Mouse (Mus musculus) MEL (cell line): ENCODE measurements around the gene Tmprss4. TPM values are rescaled to one million over a fixed set of nuclear protein-coding genes. Genes with fewer than 3 reads are reported as not detected.

ENCODE experiments used
- DNase-seq: peaks from one replicate; pipeline ENCODE4 v3.0.0; 2011; ENCODE audit warnings: low read depth, low spot score
- H3K27ac ChIP-seq: 2 replicates; pipeline ENCODE4 v1.5.1; 2012; ENCODE audit warnings: low read depth, mild to moderate bottlenecking, control low read depth, low read length, moderate library complexity; ENCODE audit not compliant: control insufficient read depth
- H3K27me3 ChIP-seq, 2 experiments: fragments of 150-350 bp in 1 of 2; sonication (generic) in 1 of 2; 2 replicates each; pipeline ENCODE4 v1.6.1; 2012; ENCODE audit warnings: low read length in 2 of 2, mild to moderate bottlenecking in 2 of 2, improper control_type of control experiment in 1 of 2, moderate library complexity in 1 of 2; ENCODE audit not compliant: insufficient read depth in 2 of 2, control insufficient read depth in 1 of 2
- H3K36me3 ChIP-seq, 2 experiments: 2 replicates each; pipeline ENCODE4 v1.6.1; 2012 to 2014; ENCODE audit warnings: low read length in 2 of 2, improper control_type of control experiment in 1 of 2, inconsistent platforms in 1 of 2, mild to moderate bottlenecking in 1 of 2; ENCODE audit not compliant: insufficient read depth in 2 of 2, control insufficient read depth in 1 of 2
- H3K4me1 ChIP-seq, 2 experiments: fragments of 150-350 bp in 1 of 2; sonication (generic) in 1 of 2; 2 replicates each; pipeline ENCODE4 v1.6.1; 2012; ENCODE audit warnings: low read length in 2 of 2, improper control_type of control experiment in 1 of 2, mild to moderate bottlenecking in 1 of 2; ENCODE audit not compliant: insufficient read depth in 2 of 2, control insufficient read depth in 1 of 2
- H3K4me3 ChIP-seq, 2 experiments: fragments of 150-350 bp in 1 of 2; sonication (generic) in 1 of 2; 2 replicates each; pipeline ENCODE4 v1.5.1; 2012; ENCODE audit warnings: low read depth in 2 of 2, low read length in 2 of 2, mild to moderate bottlenecking in 2 of 2, moderate library complexity in 2 of 2, control low read depth in 1 of 2, improper control_type of control experiment in 1 of 2; ENCODE audit not compliant: control insufficient read depth in 1 of 2, insufficient read depth in 1 of 2
- H3K79me2 ChIP-seq: 2 replicates; pipeline ENCODE4 v1.6.1; 2012; ENCODE audit warnings: mild to moderate bottlenecking, low read length, moderate library complexity; ENCODE audit not compliant: control insufficient read depth, poor library complexity, insufficient read depth
- H3K9ac ChIP-seq: 2 replicates; pipeline ENCODE4 v1.6.1; 2012; ENCODE audit warnings: low read depth, mild to moderate bottlenecking, control low read depth, low read length, moderate library complexity; ENCODE audit not compliant: control insufficient read depth, poor library complexity, severe bottlenecking
- H3K9me3 ChIP-seq: fragments of 150-350 bp; sonication (generic); replicated peaks from 2 replicates; pipeline ENCODE4 v1.6.1; 2012; ENCODE audit warnings: mild to moderate bottlenecking, low read length, improper control_type of control experiment, moderate library complexity; ENCODE audit not compliant: insufficient read depth
- BHLHE40 ChIP-seq: IDR thresholded peaks from 2 replicates; pipeline ENCODE4 v1.6.1; 2012; ENCODE audit warnings: low read depth, mild to moderate bottlenecking, inconsistent platforms, low read length, improper control_type of control experiment, borderline replicate concordance
- CHD1 ChIP-seq: IDR thresholded peaks from 2 replicates; pipeline ENCODE4 v1.6.1; 2012; ENCODE audit warnings: low read depth, mild to moderate bottlenecking, inconsistent platforms, low read length, improper control_type of control experiment
- CHD2 ChIP-seq: IDR thresholded peaks from 2 replicates; pipeline ENCODE4 v1.6.1; 2011; ENCODE audit warnings: low read length, improper control_type of control experiment
- CTCF ChIP-seq, 3 experiments: IDR thresholded peaks in 2 of 3; conservative IDR thresholded peaks in 1 of 3; 2 replicates each; pipeline ENCODE4 v1.5.1; 2011 to 2012; ENCODE audit warnings: low read length in 3 of 3, low read depth in 2 of 3, mild to moderate bottlenecking in 2 of 3, improper control_type of control experiment in 1 of 3, inconsistent platforms in 1 of 3, mixed read lengths in 1 of 3, moderate library complexity in 1 of 3; ENCODE audit not compliant: control insufficient read depth in 1 of 3, insufficient read depth in 1 of 3, poor library complexity in 1 of 3, severe bottlenecking in 1 of 3
- ELF1 ChIP-seq: IDR thresholded peaks from 2 replicates; pipeline ENCODE4 v1.6.1; 2014; ENCODE audit warnings: low read depth, mild to moderate bottlenecking, inconsistent platforms, low read length, improper control_type of control experiment, moderate library complexity
- EP300 ChIP-seq, 2 experiments: IDR thresholded peaks; 2 replicates each; pipeline ENCODE4 v1.6.1; 2011; ENCODE audit warnings: improper control_type of control experiment in 2 of 2, low read length in 2 of 2, low read depth in 1 of 2, mild to moderate bottlenecking in 1 of 2
- ETS1 ChIP-seq: IDR thresholded peaks from 2 replicates; pipeline ENCODE4 v1.6.1; 2012; ENCODE audit warnings: low read depth, mild to moderate bottlenecking, inconsistent platforms, low read length, improper control_type of control experiment, moderate library complexity
- GABPA ChIP-seq: IDR thresholded peaks from 2 replicates; pipeline ENCODE4 v1.6.1; 2012; ENCODE audit warnings: low read depth, mild to moderate bottlenecking, inconsistent platforms, low read length, improper control_type of control experiment, moderate library complexity
- GATA1 ChIP-seq: IDR thresholded peaks from 2 replicates; pipeline ENCODE4 v1.6.1; 2011; ENCODE audit warnings: low read depth, low read length, improper control_type of control experiment
- HCFC1 ChIP-seq: IDR thresholded peaks from 2 replicates; pipeline ENCODE4 v1.6.1; 2012; ENCODE audit warnings: low read depth, mild to moderate bottlenecking, inconsistent platforms, low read length, improper control_type of control experiment, moderate library complexity
- JUND ChIP-seq: IDR thresholded peaks from 2 replicates; pipeline ENCODE4 v1.6.1; 2011; ENCODE audit warnings: low read depth, mild to moderate bottlenecking, improper control_type of control experiment, low read length
- MAFK ChIP-seq: IDR thresholded peaks from 2 replicates; pipeline ENCODE4 v1.6.1; 2011; ENCODE audit warnings: low read depth, mild to moderate bottlenecking, low read length, improper control_type of control experiment, borderline replicate concordance
- MAX ChIP-seq: IDR thresholded peaks from 2 replicates; pipeline ENCODE4 v1.6.1; 2011; ENCODE audit warnings: low read length, improper control_type of control experiment
- MXI1 ChIP-seq: IDR thresholded peaks from 2 replicates; pipeline ENCODE4 v1.6.1; 2011; ENCODE audit warnings: mild to moderate bottlenecking, low read depth, low read length, improper control_type of control experiment
- MYC ChIP-seq: IDR thresholded peaks from 2 replicates; pipeline ENCODE4 v1.6.1; 2011; ENCODE audit warnings: low read depth, mild to moderate bottlenecking, low read length, improper control_type of control experiment, moderate library complexity
- NELFE ChIP-seq: IDR thresholded peaks from 2 replicates; pipeline ENCODE4 v1.6.1; 2011; ENCODE audit warnings: low read depth, low read length, improper control_type of control experiment
- NRF1 ChIP-seq: IDR thresholded peaks from 2 replicates; pipeline ENCODE4 v1.6.1; 2014; ENCODE audit warnings: low read depth, mild to moderate bottlenecking, inconsistent platforms, low read length, improper control_type of control experiment, moderate library complexity; ENCODE audit not compliant: poor library complexity, insufficient read depth, severe bottlenecking
- POLR2A ChIP-seq, 2 experiments: IDR thresholded peaks; 2 replicates each; pipeline ENCODE4 v1.6.1; 2011 to 2012; ENCODE audit warnings: low read length in 2 of 2, mild to moderate bottlenecking in 2 of 2, control low read depth in 1 of 2, improper control_type of control experiment in 1 of 2, low read depth in 1 of 2, moderate library complexity in 1 of 2; ENCODE audit not compliant: control insufficient read depth in 1 of 2, insufficient read depth in 1 of 2, poor library complexity in 1 of 2
- POLR2AphosphoS2 ChIP-seq: IDR thresholded peaks from 2 replicates; pipeline ENCODE4 v1.6.1; 2011; ENCODE audit warnings: low read length, improper control_type of control experiment
- POLR2AphosphoS5 ChIP-seq: IDR thresholded peaks from 2 replicates; pipeline ENCODE4 v1.6.1; 2012; ENCODE audit warnings: low read depth, borderline replicate concordance, mild to moderate bottlenecking, inconsistent platforms, low read length, moderate library complexity, mixed read lengths
- RCOR1 ChIP-seq: IDR thresholded peaks from 2 replicates; pipeline ENCODE4 v1.6.1; 2012; ENCODE audit warnings: low read depth, mild to moderate bottlenecking, inconsistent platforms, low read length, improper control_type of control experiment
- SIN3A ChIP-seq: IDR thresholded peaks from 2 replicates; pipeline ENCODE4 v1.6.1; 2012; ENCODE audit warnings: low read length, improper control_type of control experiment, inconsistent platforms
- SMC3 ChIP-seq: IDR thresholded peaks from 2 replicates; pipeline ENCODE4 v1.6.1; 2011; ENCODE audit warnings: low read depth, low read length, improper control_type of control experiment
- TAL1 ChIP-seq: IDR thresholded peaks from 2 replicates; pipeline ENCODE4 v1.6.1; 2012; ENCODE audit warnings: mild to moderate bottlenecking, inconsistent platforms, low read length, moderate library complexity, mixed read lengths
- USF1 ChIP-seq: IDR thresholded peaks from 2 replicates; pipeline ENCODE4 v1.6.1; 2014; ENCODE audit warnings: low read depth, mild to moderate bottlenecking, inconsistent platforms, low read length, improper control_type of control experiment, moderate library complexity
- USF2 ChIP-seq, 2 experiments: IDR thresholded peaks; 2 replicates each; pipeline ENCODE4 v1.6.1; 2011 to 2012; ENCODE audit warnings: improper control_type of control experiment in 2 of 2, low read length in 2 of 2, borderline replicate concordance in 1 of 2, inconsistent platforms in 1 of 2, low read depth in 1 of 2, mild to moderate bottlenecking in 1 of 2; ENCODE audit not compliant: insufficient read depth in 1 of 2
- ZC3H11A ChIP-seq: IDR thresholded peaks from 2 replicates; pipeline ENCODE4 v1.6.1; 2012; ENCODE audit warnings: low read depth, mild to moderate bottlenecking, inconsistent platforms, low read length, improper control_type of control experiment
- ZKSCAN1 ChIP-seq: IDR thresholded peaks from 2 replicates; pipeline ENCODE4 v1.6.1; 2012; ENCODE audit warnings: low read depth, mild to moderate bottlenecking, inconsistent platforms, low read length, improper control_type of control experiment, moderate library complexity
- ZMIZ1 ChIP-seq: IDR thresholded peaks from 2 replicates; pipeline ENCODE4 v1.6.1; 2012; ENCODE audit warnings: low read depth, mild to moderate bottlenecking, inconsistent platforms, low read length, improper control_type of control experiment, moderate library complexity
- polyA plus RNA-seq, 2 experiments: library from polyadenylated mRNA; stranded (reverse) in 1 of 2; unstranded in 1 of 2; fragments of >175 nt in 1 of 2; fragments of >200 nt in 1 of 2; gene quantifications; 2 replicates each; pipeline versions ENCODE4 v1.2.1 to v1.2.4; 2012; ENCODE audit warnings: low replicate concordance in 2 of 2, low read depth in 1 of 2; ENCODE audit not compliant: insufficient read length in 2 of 2, insufficient read depth in 1 of 2, missing spikeins in 1 of 2
- total RNA-seq: library from RNA; depleted of rRNA; stranded (reverse); fragments of 300-350 nt; gene quantifications from 2 replicates; pipeline ENCODE4 v1.2.3, GENCODE M21; 2012

Gene Tmprss4
- total and polyA plus RNA-seq, 3 experiments: not detected

- H3K4me1 ChIP-seq: no peaks in the 10 kb centered on the region
- DNase-seq: no peak
- H3K9me3 ChIP-seq: no peaks in the 10 kb centered on the region
- H3K9ac ChIP-seq: no peak overlapping the region
- H3K27me3 ChIP-seq: peaks cover 0 to 2% of the 10 kb centered on the region in 2 experiments; a peak in 2 of 4 replicates
- no peaks in the 10 kb centered on the region for H3K36me3 ChIP-seq
- TF ChIP-seq ZKSCAN1 (no peak), CTCF (IDR thresholded peaks at IDR 0.05 in 2 of 3, conservative IDR thresholded peaks at IDR 0.05 in 1 of 3; ENCODE audit: control insufficient read depth in 1 of 3, insufficient read depth in 1 of 3, low read depth in 2 of 3, low read length in 3 of 3, poor library complexity in 1 of 3, severe bottlenecking in 1 of 3) (no peak), NRF1 (no peak), GATA1 (no peak), BHLHE40 (no peak), ZC3H11A (no peak), JUND (no peak), HCFC1 (no peak), NELFE (no peak), CHD2 (no peak), POLR2AphosphoS5 (no peak), USF2 (IDR thresholded peaks at IDR 0.05; ENCODE audit: borderline replicate concordance in 1 of 2, insufficient read depth in 1 of 2, low read depth in 1 of 2, low read length in 2 of 2) (no peak), GABPA (no peak), POLR2AphosphoS2 (no peak), SMC3 (no peak), ETS1 (no peak), MAX (no peak), RCOR1 (no peak)
- H3K4me3 ChIP-seq: no peak overlapping the region
- no peak overlapping the region for H3K27ac ChIP-seq
- H3K79me2 ChIP-seq: no peaks in the 10 kb centered on the region
These were observed 64.8 kb downstream of the Tmprss4 start for GRCm38 (mm10) chr9:45139082-45139481.

- DNase-seq: no peak
- no peaks in the 10 kb centered on the region for H3K4me1 ChIP-seq
- H3K27me3 ChIP-seq: peaks cover 0 to 2% of the 10 kb centered on the region in 2 experiments; a peak in 2 of 4 replicates
- no peak within 1 kb of the TSS for H3K9ac ChIP-seq
- H3K79me2 ChIP-seq: no peaks in the 10 kb centered on the region
- H3K9me3 ChIP-seq: no peaks in the 10 kb centered on the region
- H3K4me3 ChIP-seq: no peak within 1 kb of the TSS
- no peak within 1 kb of the TSS for H3K27ac ChIP-seq
- TF ChIP-seq USF1 (no peak), EP300 (IDR thresholded peaks at IDR 0.05; ENCODE audit: low read depth in 1 of 2, low read length in 2 of 2) (no peak), MYC (no peak), MAFK (no peak), SIN3A (no peak), GABPA (no peak), HCFC1 (no peak), ETS1 (no peak), CHD1 (no peak), TAL1 (no peak), MXI1 (no peak), POLR2AphosphoS2 (no peak), POLR2A (IDR thresholded peaks at IDR 0.05; ENCODE audit: control insufficient read depth in 1 of 2, insufficient read depth in 1 of 2, low read depth in 1 of 2, low read length in 2 of 2, poor library complexity in 1 of 2) (no peak), ELF1 (no peak), ZMIZ1 (no peak), JUND (no peak)
- H3K36me3 ChIP-seq: no peaks in the 10 kb centered on the region
These were observed 65.5 kb downstream of the Tmprss4 start, which contains the start of gene Scn4b for GRCm38 (mm10) chr9:45138191-45139032. Scn4b (plus strand) TSS chr9:45138395.
